In genomic region chr8:77610374-77610969, GRCm38 (mm10) we compare ENCODE assay signal across 1 mouse cellular context.
TF ChIP-seq lines count a peak whose summit lies in the region.

TSS of gene Tmem184c (minus strand) at chr8:77610698.

TF ChIP-seq in CH12.LX, 34 proteins besides CTCF, POLR2A, EP300 and RAD21 (continued from another document):
- no peak for TF ChIP-seq ZNF384 (IDR thresholded peaks at IDR 0.05; ENCODE audit: low read depth, low read length)
- no peak for TF ChIP-seq MAZ (IDR thresholded peaks at IDR 0.05; ENCODE audit: low read depth, low read length)
- no peak for TF ChIP-seq ZKSCAN1 (IDR thresholded peaks at IDR 0.05; ENCODE audit: borderline replicate concordance, low read depth, low read length)
- TF ChIP-seq JUN (IDR thresholded peaks at IDR 0.05; ENCODE audit: insufficient read depth, low read depth, low read length) = no peak
- no peak for TF ChIP-seq MEF2A (IDR thresholded peaks at IDR 0.05; ENCODE audit: borderline replicate concordance, low read depth, low read length)
- 0 out of 2 replicates have a peak, but pooled peaks have one; percentile 50 for TF ChIP-seq TCF12 (IDR thresholded peaks at IDR 0.05; ENCODE audit: low read depth, low read length)
- no peak for TF ChIP-seq JUND (conservative IDR thresholded peaks at IDR 0.05; ENCODE audit: low read depth, low read length)
- 0 out of 2 replicates have a peak, but pooled peaks have one; percentile 15 for TF ChIP-seq RCOR1 (conservative IDR thresholded peaks at IDR 0.05; ENCODE audit: low read depth, low read length)
- no peak for TF ChIP-seq NRF1 (IDR thresholded peaks at IDR 0.05; ENCODE audit: low read depth, low read length)
TF ChIP-seq in CH12.LX: peak in this region for 13.
